Mouse (Mus musculus) adrenal gland, adult 2 months (tissue): ENCODE data around the gene Abcb11. TPM values are rescaled to one million over a fixed set of nuclear protein-coding genes. Genes with fewer than 3 reads are reported as not detected.

Experiments used
- DNase-seq: peaks from one replicate; pipeline ENCODE4 v3.0.0; 2021
- polyA plus RNA-seq: library from polyadenylated mRNA; depleted of rRNA; stranded (reverse); fragments of >200 nt; gene quantifications from 2 replicates; pipeline ENCODE4 v1.2.3, GENCODE M21; 2012
- total RNA-seq, 2 experiments: library from RNA; stranded (reverse); gene quantifications; 2 replicates each; pipeline ENCODE4 v1.2.3; 2021

The Abcb11 gene
- total and polyA plus RNA-seq, 3 experiments, result 1.1 TPM; not detected in 2

GRCm38 (mm10) chr2:69264069-69264618 lies 78.3 kb downstream of the Abcb11 start:
- DNase-seq, result no peak

- DNase-seq, result no peak
These were observed 94.1 kb downstream of the Abcb11 start for GRCm38 (mm10) chr2:69248221-69248755.

GRCm38 (mm10) chr2:69247081-69247480 lies 95.3 kb downstream of the Abcb11 start:
- no peak for DNase-seq

- DNase-seq, result no peak
These were observed 97.5 kb downstream of the Abcb11 start for GRCm38 (mm10) chr2:69244924-69245323.

GRCm38 (mm10) chr2:69239315-69239714 lies 103.1 kb downstream of the Abcb11 start:
- no peak for DNase-seq

- no peak for DNase-seq
These were observed 107.3 kb downstream of the Abcb11 start for GRCm38 (mm10) chr2:69234976-69235678.

DNA sequence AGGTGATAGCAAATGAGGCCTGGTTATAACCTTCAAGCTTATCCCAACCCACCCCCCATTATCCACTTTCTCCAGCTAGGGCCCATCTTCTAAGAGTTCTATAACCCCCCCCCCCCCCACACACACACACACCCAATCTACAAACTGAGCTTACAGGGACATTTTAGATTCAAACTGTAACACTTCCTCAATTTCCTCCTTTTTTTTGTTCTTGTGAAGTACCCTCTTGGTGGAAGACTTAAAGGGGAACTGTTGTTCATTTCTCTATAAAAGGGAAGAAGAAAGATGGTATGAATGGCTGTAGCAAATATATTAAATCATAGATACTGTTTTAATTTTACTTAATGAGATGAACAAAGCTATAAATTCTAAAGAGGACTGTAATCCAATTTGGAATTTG lies 110.3 kb downstream of the Abcb11 start:
- no peak for DNase-seq

GRCm38 (mm10) chr2:69230137-69230536 lies 112.3 kb downstream of the Abcb11 start:
- DNase-seq, result no peak

- no peak for DNase-seq
These were observed 113.8 kb downstream of the Abcb11 start for GRCm38 (mm10) chr2:69228635-69229034.

- no peak for DNase-seq
These were observed 115.5 kb downstream of the Abcb11 start for GRCm38 (mm10) chr2:69226876-69227275.

DNA sequence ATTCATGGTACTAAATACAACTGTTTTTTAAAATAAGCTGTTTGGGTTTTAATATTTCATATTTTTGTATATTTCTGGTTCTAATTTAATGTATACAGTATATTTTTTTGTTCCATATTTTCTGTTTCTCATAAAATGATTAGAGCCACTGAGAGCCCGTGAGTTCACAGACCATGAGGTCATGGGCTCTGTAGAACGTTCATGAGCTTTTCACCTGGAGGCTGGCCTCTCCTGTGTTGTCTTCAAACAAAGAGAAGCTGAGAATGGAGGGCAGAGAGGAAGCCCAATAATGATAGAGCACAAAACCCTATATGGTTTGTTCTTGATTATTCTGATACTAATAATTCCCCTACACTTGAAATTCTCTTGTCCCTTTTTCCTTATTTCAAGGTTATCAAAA lies 117.7 kb downstream of the Abcb11 start:
- DNase-seq, result no peak

DNA sequence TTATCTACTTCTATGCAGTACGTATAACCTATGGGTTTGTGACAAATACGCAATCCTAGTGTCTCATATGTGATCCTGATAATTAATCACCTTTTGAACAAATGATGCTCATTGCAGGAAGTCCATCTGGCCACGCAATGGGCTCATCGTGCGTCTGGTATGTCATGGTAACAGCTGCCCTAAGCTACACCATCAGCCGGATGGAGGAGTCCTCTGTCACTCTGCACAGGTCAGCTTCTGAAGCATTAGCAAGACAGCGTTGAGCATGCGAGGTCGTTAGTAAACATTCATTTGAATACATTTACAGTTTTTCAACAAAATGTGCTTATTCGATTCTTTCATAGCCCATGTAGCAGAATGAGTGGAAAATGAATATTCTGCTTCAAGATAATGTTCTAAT lies 119.6 kb downstream of the Abcb11 start:
- no peak for DNase-seq

GRCm38 (mm10) chr2:69221868-69222416 lies 120.5 kb downstream of the Abcb11 start:
- DNase-seq, result no peak

DNA sequence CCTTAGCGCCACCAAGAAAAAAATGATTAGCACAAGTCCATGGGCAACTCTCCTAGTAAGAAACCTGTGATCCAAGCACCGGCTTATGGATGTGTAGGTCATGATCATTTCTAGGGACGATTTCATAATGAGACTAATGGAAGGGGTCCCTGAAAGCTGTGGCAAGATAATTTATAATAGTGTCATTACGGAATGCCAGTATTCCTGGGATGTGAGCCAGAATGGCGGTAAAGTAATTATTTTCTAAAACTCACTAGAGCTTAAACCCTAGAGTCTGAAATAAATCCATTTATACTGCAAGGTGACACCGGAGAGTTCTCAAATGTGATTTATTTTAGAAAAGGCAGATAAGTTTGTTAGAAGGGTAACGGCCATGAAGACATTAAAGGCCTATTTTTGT lies 127.2 kb downstream of the Abcb11 start:
- DNase-seq, result no peak

GRCm38 (mm10) chr2:69212652-69213051 lies 129.8 kb downstream of the Abcb11 start:
- no peak for DNase-seq

- DNase-seq, result no peak
These were observed 131.6 kb downstream of the Abcb11 start, which contains the start of gene G6pc2 for GRCm38 (mm10) chr2:69210773-69211172. TSS of gene G6pc2 (plus strand) at chr2:69211073.

GRCm38 (mm10) chr2:69209684-69210083 lies 132.7 kb downstream of the Abcb11 start:
- DNase-seq, result no peak

GRCm38 (mm10) chr2:69206523-69206922 lies 135.9 kb downstream of the Abcb11 start:
- peak; percentile 6 for DNase-seq

DNA sequence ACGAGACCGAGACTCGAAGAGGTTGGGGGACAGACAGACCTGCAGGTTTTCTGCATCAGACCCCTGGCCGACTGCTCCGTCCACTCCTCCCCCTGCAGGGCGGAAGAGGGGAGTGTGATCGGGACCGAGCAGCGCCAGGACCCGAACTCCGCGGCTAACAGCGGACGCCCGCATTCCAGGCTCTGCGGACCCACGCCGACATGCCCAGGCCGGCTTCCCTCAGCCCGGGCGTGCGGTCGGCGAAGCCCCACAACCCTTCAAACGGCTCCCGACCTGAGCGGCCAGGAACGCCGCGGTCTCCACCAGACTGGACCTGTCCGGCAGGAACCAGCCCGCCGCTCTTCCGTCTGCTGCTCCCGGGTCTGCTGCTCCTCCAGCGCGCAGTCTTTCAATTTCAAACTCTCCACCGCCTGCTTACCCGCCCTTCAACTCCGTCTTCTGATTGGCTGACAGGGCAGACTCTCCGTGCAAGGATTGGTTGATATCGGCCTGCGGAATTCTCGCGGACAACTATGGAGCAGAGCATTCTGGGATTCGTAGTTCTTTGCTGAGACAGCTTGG lies 136.5 kb downstream of the Abcb11 start, which contains the start of gene Spc25:
Gene Spc25, minus strand, starts transcription at position 404 of the 561 bp plus-strand sequence.
- DNase-seq, result peak; percentile 94

- no peak for DNase-seq
These were observed 137.2 kb downstream of the Abcb11 start for GRCm38 (mm10) chr2:69205185-69205584.

GRCm38 (mm10) chr2:69193555-69193954 lies 148.9 kb downstream of the Abcb11 start:
- no peak for DNase-seq

DNA sequence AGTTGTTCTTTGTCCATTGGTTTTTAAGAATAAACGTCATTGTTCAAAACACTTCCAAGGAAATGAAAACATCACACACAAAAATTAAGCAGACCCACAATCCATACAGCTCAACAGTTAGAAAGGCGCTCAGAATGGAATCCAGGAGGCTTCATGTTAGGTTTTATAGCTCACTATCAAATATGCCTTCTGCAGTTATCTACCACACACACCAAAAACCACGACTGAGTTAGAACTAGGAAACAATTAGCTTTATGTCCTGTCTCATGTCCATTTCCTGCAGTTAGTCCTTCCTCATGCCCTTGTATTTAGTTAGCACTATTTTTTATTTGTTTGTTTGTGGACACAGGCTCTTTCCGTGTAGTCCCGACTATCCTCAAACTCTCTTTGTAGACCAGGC lies 151.4 kb downstream of the Abcb11 start:
- DNase-seq, result no peak

GRCm38 (mm10) chr2:69189222-69189621 lies 153.2 kb downstream of the Abcb11 start:
- no peak for DNase-seq
